Mouse (Mus musculus) lung, embryonic 14.5 days (tissue): ENCODE data around the gene 9130213A22Rik. TPM values are rescaled to one million over a fixed set of nuclear protein-coding genes. Genes with fewer than 3 reads are reported as not detected.

Source experiments
- ATAC-seq: fragments of 200-750 bp; cut with Nextera tagmentation; 2 replicates; pipeline ENCODE4 v1.8.0; 2017; ENCODE audit warnings: mild to moderate bottlenecking, moderate TSS enrichment, moderate library complexity; ENCODE audit not compliant: insufficient read depth
- DNase-seq: peaks from one replicate; pipeline ENCODE4 v3.0.0-alpha.2; 2015
- H3K27ac ChIP-seq: fragments of 300-500 bp; sonication (generic); 2 replicates; pipeline ENCODE4 v1.5.1; 2014; ENCODE audit warnings: low read depth, mild to moderate bottlenecking, moderate library complexity
- H3K27me3 ChIP-seq: fragments of 300-500 bp; sonication (generic); 2 replicates; pipeline ENCODE4 v1.6.1; 2014; ENCODE audit warnings: low read length, control low read depth; ENCODE audit not compliant: insufficient read depth
- H3K36me3 ChIP-seq: fragments of 300-500 bp; sonication (generic); 2 replicates; pipeline ENCODE4 v1.6.1; 2014; ENCODE audit warnings: control low read depth; ENCODE audit not compliant: insufficient read depth
- H3K4me1 ChIP-seq: fragments of 300-500 bp; sonication (generic); 2 replicates; pipeline ENCODE4 v1.6.1; 2014; ENCODE audit warnings: antibody characterized with exemption, control low read depth; ENCODE audit not compliant: insufficient read depth
- H3K4me2 ChIP-seq: fragments of 300-500 bp; sonication (generic); 2 replicates; pipeline ENCODE4 v1.6.1; 2014; ENCODE audit warnings: mild to moderate bottlenecking
- H3K4me3 ChIP-seq: fragments of 300-500 bp; sonication (generic); 2 replicates; pipeline ENCODE4 v1.5.1; 2014; ENCODE audit warnings: low read depth, low read length
- H3K9ac ChIP-seq: fragments of 300-500 bp; sonication (generic); 2 replicates; pipeline ENCODE4 v1.6.1; 2014
- H3K9me3 ChIP-seq: fragments of 300-500 bp; sonication (generic); 2 replicates; pipeline ENCODE4 v1.6.1; 2016; ENCODE audit warnings: low read depth, low read length, control low read depth
- CTCF ChIP-seq: IDR thresholded peaks from 2 replicates; pipeline ENCODE4 v1.5.1; 2016; ENCODE audit warnings: antibody characterized with exemption, low read depth
- WGBS: fragments of 180-500 bp; shearing (Covaris S2); extraction: QIAGEN DNeasy Blood & Tissue Kit; methylation state at CpG from one replicate; pipeline ENCODE4 v1.1.7; 2014; 5-methylcytosine and 5-hydroxymethylcytosine counted together
- polyA plus RNA-seq: library from polyadenylated mRNA; unstranded; fragments of >200 nt; fragmentation: Nextera tagmentation; extraction: Ambion mirVana; gene quantifications from 2 replicates; pipeline ENCODE4 v1.2.1, GENCODE M21; 2014

9130213A22Rik gene
- polyA plus RNA-seq, 1 experiment from 2014 or later, result 0.41 TPM

DNA sequence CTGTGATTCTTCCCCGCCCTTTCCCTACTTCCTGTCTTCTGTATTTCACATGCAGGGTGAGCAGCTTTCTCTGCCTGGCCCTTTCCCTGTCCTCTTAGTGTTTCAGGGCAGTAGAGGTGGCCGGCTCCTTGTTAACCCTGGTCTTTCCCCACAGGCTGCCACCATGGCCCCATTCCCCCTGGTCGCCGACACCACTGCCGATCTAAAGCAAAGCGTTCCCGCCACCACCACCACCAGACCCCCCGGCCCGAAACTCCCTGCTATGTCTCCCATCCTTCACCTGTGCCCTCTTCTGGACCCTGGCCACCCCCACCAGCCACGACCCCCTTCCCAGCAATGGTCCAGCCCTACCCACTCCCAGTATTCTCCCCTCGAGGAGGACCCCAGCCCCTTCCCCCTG, 16.1 kb downstream of the 9130213A22Rik start:
- no peak overlapping the region for H3K27ac ChIP-seq
- no peak for TF ChIP-seq CTCF
- no peak overlapping the region for H3K4me3 ChIP-seq
- no peak overlapping the region for H3K9ac ChIP-seq
- H3K36me3 ChIP-seq, result peaks cover 84% of the 10 kb centered on the region
- ATAC-seq (no peak), DNase-seq (no peak)
- H3K9me3 ChIP-seq, result no peaks in the 10 kb centered on the region
- no peaks in the 10 kb centered on the region for H3K4me1 ChIP-seq
- 88% methylated on average over 11 of the region's 11 CpGs for WGBS
- no peak overlapping the region for H3K4me2 ChIP-seq
- no peaks in the 10 kb centered on the region for H3K27me3 ChIP-seq

DNA sequence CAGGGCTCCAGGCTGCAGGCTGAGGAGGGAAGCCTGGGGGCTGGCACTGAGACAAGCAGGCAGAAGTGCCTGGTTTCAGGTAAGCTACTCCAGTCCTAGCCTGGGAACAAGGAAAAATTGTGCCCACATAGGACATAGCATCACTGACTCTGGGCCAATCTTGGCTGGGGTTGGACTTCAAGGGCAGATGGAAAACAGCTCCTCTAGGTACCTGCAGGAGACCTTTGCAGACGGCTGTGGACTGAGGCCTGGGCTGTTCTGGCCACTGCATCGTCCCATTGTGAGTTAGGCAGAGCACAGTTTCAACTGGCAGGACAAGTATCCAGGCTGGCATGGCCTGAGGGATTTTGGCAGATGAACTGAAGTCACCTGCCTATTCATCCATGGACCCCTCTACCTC, 16.6 kb downstream of the 9130213A22Rik start:
- no peak for TF ChIP-seq CTCF
- no peak overlapping the region for H3K4me2 ChIP-seq
- WGBS, result 87% methylated on average over 2 of the region's 2 CpGs
- no peak overlapping the region for H3K9ac ChIP-seq
- no peak overlapping the region for H3K27ac ChIP-seq
- H3K4me1 ChIP-seq, result no peaks in the 10 kb centered on the region
- no peaks in the 10 kb centered on the region for H3K9me3 ChIP-seq
- no peaks in the 10 kb centered on the region for H3K27me3 ChIP-seq
- H3K36me3 ChIP-seq, result peaks cover 89% of the 10 kb centered on the region
- ATAC-seq, result no peak
- no peak overlapping the region for H3K4me3 ChIP-seq
- no peak for DNase-seq

DNA sequence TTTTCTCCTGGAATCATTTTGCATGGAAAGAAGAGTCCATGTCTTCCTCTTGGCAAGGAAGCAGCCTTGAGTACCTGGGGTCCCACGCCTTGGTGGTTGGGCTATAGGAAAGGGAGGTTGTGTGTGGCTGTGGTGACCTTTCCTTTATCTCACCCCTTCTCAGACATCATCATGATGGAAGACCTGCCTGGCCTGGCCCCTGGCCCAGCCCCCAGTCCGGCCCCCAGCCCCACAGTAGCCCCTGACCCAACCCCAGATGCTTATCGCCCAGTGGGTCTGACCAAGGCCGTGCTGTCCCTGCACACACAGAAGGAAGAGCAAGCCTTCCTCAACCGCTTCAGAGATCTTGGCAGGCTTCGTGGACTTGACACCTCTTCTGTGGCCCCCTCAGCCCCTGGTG, 17.2 kb downstream of the 9130213A22Rik start:
- WGBS, result 71% methylated on average over 6 of the region's 6 CpGs
- no peak overlapping the region for H3K4me2 ChIP-seq
- H3K9ac ChIP-seq, result no peak overlapping the region
- H3K36me3 ChIP-seq, result peaks cover 94% of the 10 kb centered on the region
- no peaks in the 10 kb centered on the region for H3K9me3 ChIP-seq
- no peak overlapping the region for H3K27ac ChIP-seq
- no peak for TF ChIP-seq CTCF
- ATAC-seq (no peak), DNase-seq (no peak)
- H3K4me1 ChIP-seq, result 0 out of 2 replicates have a peak, but pooled peaks cover 3% of the 10 kb centered on the region
- no peak overlapping the region for H3K4me3 ChIP-seq
- no peaks in the 10 kb centered on the region for H3K27me3 ChIP-seq

DNA sequence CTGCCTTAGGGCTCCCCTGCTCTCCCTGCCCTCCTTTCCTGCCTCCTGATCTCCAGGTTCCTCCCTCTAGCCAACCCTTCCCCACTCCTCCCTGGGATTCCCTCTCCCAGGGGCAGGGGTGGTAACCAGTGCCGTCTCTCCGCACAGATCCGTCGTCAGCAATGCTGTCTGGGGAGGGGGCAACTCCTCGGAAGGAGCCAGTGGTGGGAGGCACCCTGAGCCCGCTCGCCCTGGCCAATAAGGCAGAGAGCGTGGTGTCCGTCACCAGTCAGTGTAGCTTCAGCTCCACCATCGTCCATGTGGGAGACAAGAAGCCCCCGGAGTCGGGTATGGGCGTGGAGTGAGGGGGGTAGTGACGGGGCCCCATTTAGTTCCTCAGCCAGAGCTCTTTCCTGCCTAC, 17.9 kb downstream of the 9130213A22Rik start:
- Histone ChIP-seq H3K9ac (no peak overlapping the region), H3K27ac (no peak overlapping the region), H3K4me2 (no peak overlapping the region), H3K36me3 (peaks cover 91% of the 10 kb centered on the region), H3K4me1 (peaks cover 7% of the 10 kb centered on the region; the same call in 1 of the 2 replicates), H3K4me3 (no peak overlapping the region), H3K27me3 (no peaks in the 10 kb centered on the region), H3K9me3 (no peaks in the 10 kb centered on the region)
- ATAC-seq (no peak), DNase-seq (no peak)
- 83% methylated on average over 14 of the region's 14 CpGs for WGBS
- TF ChIP-seq CTCF, result no peak

DNA sequence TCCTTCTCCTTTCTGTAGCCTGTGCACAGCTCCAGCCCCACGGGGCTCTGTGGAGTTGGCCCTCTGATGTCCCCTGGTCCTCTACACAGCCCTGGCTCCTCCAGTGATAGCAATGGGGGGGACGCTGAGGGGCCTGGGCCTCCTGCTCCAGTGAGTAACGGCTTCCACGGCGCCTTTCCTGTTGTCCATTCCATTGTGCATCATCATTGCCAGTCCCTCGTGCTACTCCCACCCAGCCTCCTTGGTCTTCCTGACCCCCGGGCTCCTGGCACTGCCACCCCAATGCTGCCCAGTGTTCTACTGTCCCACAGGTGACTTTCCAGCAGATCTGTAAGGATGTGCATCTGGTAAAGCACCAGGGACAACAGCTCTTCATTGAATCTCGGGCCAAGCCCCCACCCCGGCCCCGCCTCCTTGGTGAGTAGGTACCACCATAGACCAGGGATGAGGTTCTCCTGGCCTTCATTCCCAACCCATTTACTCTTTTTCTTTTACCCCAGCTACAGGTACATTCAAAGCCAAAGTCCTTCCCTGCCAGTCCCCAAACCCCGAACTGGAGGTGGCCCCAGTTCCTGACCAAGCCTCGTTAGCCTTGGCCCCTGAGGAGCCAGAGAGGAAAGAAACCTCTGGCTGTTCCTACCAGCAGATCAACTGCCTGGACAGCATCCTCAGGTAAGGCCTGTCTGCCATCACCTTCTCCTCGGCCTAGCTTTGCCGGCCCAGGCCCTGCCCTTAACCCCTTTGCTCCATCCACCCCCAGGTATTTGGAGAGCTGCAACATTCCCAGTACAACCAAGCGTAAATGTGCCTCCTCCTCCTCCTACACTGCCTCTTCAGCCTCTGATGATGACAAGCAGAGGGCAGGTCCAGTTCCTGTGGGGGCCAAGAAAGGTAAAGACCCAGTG, 18.6 kb downstream of the 9130213A22Rik start:
- Histone ChIP-seq H3K4me3 (no peak overlapping the region), H3K36me3 (peaks cover 84% of the 10 kb centered on the region), H3K27ac (no peak overlapping the region), H3K27me3 (no peaks in the 10 kb centered on the region), H3K4me1 (peaks cover 10% of the 10 kb centered on the region; the same call in 1 of the 2 replicates), H3K9me3 (no peaks in the 10 kb centered on the region), H3K9ac (no peak overlapping the region), H3K4me2 (no peak overlapping the region)
- ATAC-seq (no peak), DNase-seq (no peak)
- 86% methylated on average over 15 of the region's 15 CpGs for WGBS
- no peak for TF ChIP-seq CTCF

DNA sequence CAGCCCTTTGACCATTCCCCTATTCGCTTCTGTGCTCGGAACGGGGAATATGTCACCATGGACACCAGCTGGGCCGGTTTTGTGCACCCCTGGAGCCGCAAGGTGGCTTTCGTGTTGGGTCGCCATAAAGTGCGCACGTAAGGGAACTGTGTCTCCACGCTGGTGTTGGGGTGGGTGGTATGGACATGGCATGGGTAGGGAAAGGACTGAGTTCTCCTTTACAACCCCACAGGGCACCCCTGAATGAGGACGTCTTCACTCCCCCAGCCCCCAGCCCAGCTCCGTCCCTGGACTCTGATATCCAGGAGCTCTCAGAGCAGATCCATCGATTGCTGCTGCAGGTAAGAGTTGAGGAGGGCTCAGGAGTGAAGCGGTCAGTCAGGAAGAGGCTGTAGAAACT, 19.3 kb downstream of the 9130213A22Rik start:
- no peak for TF ChIP-seq CTCF
- Histone ChIP-seq H3K27me3 (no peaks in the 10 kb centered on the region), H3K9ac (no peak overlapping the region), H3K4me3 (no peak overlapping the region), H3K27ac (no peak overlapping the region), H3K4me1 (peaks cover 14% of the 10 kb centered on the region), H3K36me3 (peaks cover 77% of the 10 kb centered on the region), H3K9me3 (no peaks in the 10 kb centered on the region), H3K4me2 (no peak overlapping the region)
- ATAC-seq (no peak), DNase-seq (no peak)
- WGBS, result 96% methylated on average over 14 of the region's 14 CpGs

DNA sequence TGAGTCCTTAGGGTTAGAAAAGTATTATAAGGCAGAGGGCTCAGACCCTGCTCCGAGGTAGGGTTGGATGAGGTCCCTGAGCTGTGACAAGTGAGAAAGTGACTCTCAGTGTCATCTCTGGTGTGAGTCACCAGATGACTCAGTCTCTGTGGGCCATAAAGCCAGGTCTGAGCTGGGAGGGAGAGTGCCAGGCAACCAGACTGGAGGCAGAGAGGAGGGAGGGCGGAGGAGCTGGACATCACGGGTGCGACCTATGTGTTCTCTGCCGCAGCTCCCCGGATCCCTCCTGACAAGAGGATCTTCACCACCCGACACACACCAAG, 20.0 kb downstream of the 9130213A22Rik start:
- H3K9me3 ChIP-seq, result no peaks in the 10 kb centered on the region
- H3K36me3 ChIP-seq, result peaks cover 70% of the 10 kb centered on the region

More for the DNA sequence above, 20.0 kb downstream of the 9130213A22Rik start:
- no peaks in the 10 kb centered on the region for H3K27me3 ChIP-seq
- H3K27ac ChIP-seq, result no peak overlapping the region
- H3K4me2 ChIP-seq, result no peak overlapping the region
- DNase-seq (no peak), ATAC-seq (no peak)
- H3K9ac ChIP-seq, result no peak overlapping the region
- 95% methylated on average over 7 of the region's 7 CpGs for WGBS
- H3K4me1 ChIP-seq, result peaks cover 21% of the 10 kb centered on the region
- no peak overlapping the region for H3K4me3 ChIP-seq
- TF ChIP-seq CTCF, result no peak
